Mouse (Mus musculus) hindbrain, embryonic 10.5 days (tissue): ENCODE results near the gene Uroc1. TPM values are rescaled to one million over a fixed set of nuclear protein-coding genes. Genes with fewer than 3 reads are reported as not detected.

Source experiments
- DNase-seq: peaks from one replicate; pipeline ENCODE4 v3.0.0-alpha.2; 2017; ENCODE audit warnings: low spot score
- H3K27ac ChIP-seq: fragments of 300-500 bp; sonication (generic); 2 replicates; pipeline ENCODE4 v1.5.1; 2016; ENCODE audit warnings: mild to moderate bottlenecking, moderate library complexity
- H3K27me3 ChIP-seq: fragments of 300-500 bp; sonication (generic); 2 replicates; pipeline ENCODE4 v1.6.1; 2016; ENCODE audit warnings: mild to moderate bottlenecking; ENCODE audit not compliant: poor library complexity, insufficient read depth, severe bottlenecking
- H3K36me3 ChIP-seq: fragments of 300-500 bp; sonication (generic); 2 replicates; pipeline ENCODE4 v1.6.1; 2016; ENCODE audit warnings: mild to moderate bottlenecking, moderate library complexity
- H3K4me1 ChIP-seq: fragments of 300-500 bp; sonication (generic); replicated peaks from 2 replicates; pipeline ENCODE4 v1.6.1; 2016; ENCODE audit warnings: mild to moderate bottlenecking
- H3K4me3 ChIP-seq: fragments of 300-500 bp; sonication (generic); 2 replicates; pipeline ENCODE4 v1.5.1; 2016; ENCODE audit warnings: mild to moderate bottlenecking, moderate library complexity
- H3K9me3 ChIP-seq: fragments of 300-500 bp; sonication (generic); 2 replicates; pipeline ENCODE4 v1.6.1; 2016; ENCODE audit warnings: mild to moderate bottlenecking, moderate library complexity
- WGBS: fragments of 180-500 bp; shearing (Covaris S2); methylation state at CpG from one replicate; pipeline ENCODE4 v1.1.7; 2016; 5-methylcytosine and 5-hydroxymethylcytosine counted together
- polyA plus RNA-seq: library from polyadenylated mRNA; unstranded; fragments of >200 nt; fragmentation: Nextera tagmentation; extraction: Ambion mirVana; gene quantifications from 2 replicates; pipeline ENCODE4 v1.2.1, GENCODE M21; 2016

Gene Uroc1
- polyA plus RNA-seq, 1 experiment from 2014 or later, result not detected

DNA sequence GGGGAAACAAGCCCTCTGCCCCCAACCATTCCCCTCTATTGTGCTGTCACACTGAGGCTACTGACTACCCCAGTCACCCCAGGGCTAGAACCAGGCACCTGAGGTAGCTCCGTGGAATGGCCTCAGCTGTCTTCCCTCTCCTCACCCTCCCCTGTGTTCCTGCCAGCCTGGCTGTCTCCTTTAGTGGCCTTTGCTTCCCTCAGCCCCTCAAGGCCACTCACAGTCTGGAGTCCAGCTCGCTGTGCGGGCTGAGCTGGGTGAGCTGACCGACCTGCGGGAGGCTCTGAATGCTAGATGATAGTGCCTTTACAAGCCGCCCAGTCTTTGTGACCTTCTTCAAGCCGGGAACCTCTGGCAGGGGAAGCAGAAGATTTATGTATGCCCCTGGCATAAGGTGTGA lies 78.8 kb downstream of the Uroc1 start:
- WGBS, result 84% methylated on average over 7 of the region's 7 CpGs
- no peak for DNase-seq
- Histone ChIP-seq H3K9me3 (no peaks in the 10 kb centered on the region), H3K4me3 (no peak overlapping the region), H3K4me1 (no peaks in the 10 kb centered on the region), H3K27ac (0 out of 2 replicates have a peak overlapping the region, but pooled peaks have one; percentile 6), H3K27me3 (no peaks in the 10 kb centered on the region), H3K36me3 (no peaks in the 10 kb centered on the region)

Other genes starting within 250 kb of the Uroc1 start
- not detected in 2 replicates for gene Vmn1r50, start 231.9 kb upstream of the Uroc1 start, polyA plus RNA-seq
- gene Vmn1r51, start 210.7 kb upstream of the Uroc1 start, polyA plus RNA-seq, result not detected in 2 replicates
- gene Vmn1r52, start 158.5 kb upstream of the Uroc1 start, polyA plus RNA-seq, result not detected in 2 replicates
- gene V1ra8, start 130.5 kb upstream of the Uroc1 start, polyA plus RNA-seq, result not detected in 2 replicates
- not detected in 2 replicates for gene Vmn1r53, start 108.8 kb upstream of the Uroc1 start, polyA plus RNA-seq
- not detected in 2 replicates for gene Vmn1r54, start 87.0 kb upstream of the Uroc1 start, polyA plus RNA-seq
- not detected in 2 replicates for gene BC048671, start 32.1 kb upstream of the Uroc1 start, polyA plus RNA-seq
- gene Chst13, start 8.1 kb upstream of the Uroc1 start, polyA plus RNA-seq, result not detected in 2 replicates
- 5.8 and 8.4 TPM in 2 replicates for gene Zxdc, start 36.2 kb downstream of the Uroc1 start, polyA plus RNA-seq
- gene Cfap100, start 95.5 kb downstream of the Uroc1 start, polyA plus RNA-seq, result 1.2 and 2.0 TPM in 2 replicates
- 4.1 and 4.9 TPM in 2 replicates for gene Klf15, start 129.3 kb downstream of the Uroc1 start, polyA plus RNA-seq
- 1.7 and 2.9 TPM in 2 replicates for gene Aldh1l1, start 153.1 kb downstream of the Uroc1 start, polyA plus RNA-seq